Mouse (Mus musculus): ENCODE measurements around the gene Col13a1. TPM values are rescaled to one million over a fixed set of nuclear protein-coding genes. Genes with fewer than 3 reads are reported as not detected.

Col13a1 gene
- polyA plus RNA-seq, 1 experiment from 2014 or later, result 1.5 TPM

DNA sequence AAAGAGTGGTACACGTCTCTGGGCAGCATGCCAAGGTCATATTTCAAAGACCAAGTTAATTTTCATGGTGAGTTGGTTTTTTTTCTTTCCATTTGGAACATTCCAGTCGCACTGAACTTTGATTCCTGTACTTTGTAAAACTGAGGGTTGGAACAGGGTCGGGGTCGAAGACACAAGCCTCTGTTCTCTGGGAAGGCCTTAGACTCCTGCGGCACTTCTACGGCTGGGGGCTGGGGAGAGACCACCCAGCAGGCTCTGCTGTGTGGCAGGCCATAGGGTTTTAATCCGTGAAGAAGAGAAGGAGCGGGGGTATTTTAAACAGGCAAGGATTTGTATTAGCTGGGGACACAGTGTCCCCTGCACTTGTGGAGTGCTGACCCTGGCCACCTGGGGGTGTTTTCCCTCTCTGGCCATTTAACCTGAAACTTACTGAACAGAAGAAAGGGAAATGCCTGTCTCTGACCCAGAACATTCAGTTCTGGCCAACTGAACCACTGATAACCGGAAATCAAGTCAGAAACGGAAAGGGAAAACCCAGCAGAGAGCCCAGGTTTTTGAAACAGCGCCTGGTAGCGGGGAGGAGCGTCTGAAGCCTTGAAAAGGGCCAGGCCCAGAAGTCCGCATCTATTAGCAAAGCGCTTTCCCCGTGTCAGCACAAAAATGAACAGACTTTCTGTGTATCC is 152.0 kb downstream of the Col13a1 start:
- no peak overlapping the region for H3K9ac ChIP-seq (replicated peaks)
- WGBS (ENCODE audit: insufficient replicate concordance), result 59% methylated on average over 16 of the region's 16 CpGs
- no peak for DNase-seq
- H3K27ac ChIP-seq (ENCODE audit: low read depth), result no peak overlapping the region
- H3K4me3 ChIP-seq (ENCODE audit: low read depth, low read length), result no peak overlapping the region
- H3K27me3 ChIP-seq (ENCODE audit: insufficient read depth, low read length), result no peaks in the 10 kb centered on the region
- H3K4me2 ChIP-seq (ENCODE audit: low read depth, low read length), result no peak overlapping the region
- peaks cover 4% of the 10 kb centered on the region; the same call in 1 of the 2 replicates for H3K4me1 ChIP-seq (ENCODE audit: insufficient read depth)
- no peak for TF ChIP-seq EP300 (IDR thresholded peaks at IDR 0.05; ENCODE audit: low read depth)
- no peak for TF ChIP-seq CTCF (IDR thresholded peaks at IDR 0.05; ENCODE audit: low read depth)
- no peak for ATAC-seq
- H3K9me3 ChIP-seq (ENCODE audit: low read length), result no peaks in the 10 kb centered on the region
- no peaks in the 10 kb centered on the region for H3K36me3 ChIP-seq (replicated peaks; ENCODE audit: insufficient read depth, low read length)

DNA sequence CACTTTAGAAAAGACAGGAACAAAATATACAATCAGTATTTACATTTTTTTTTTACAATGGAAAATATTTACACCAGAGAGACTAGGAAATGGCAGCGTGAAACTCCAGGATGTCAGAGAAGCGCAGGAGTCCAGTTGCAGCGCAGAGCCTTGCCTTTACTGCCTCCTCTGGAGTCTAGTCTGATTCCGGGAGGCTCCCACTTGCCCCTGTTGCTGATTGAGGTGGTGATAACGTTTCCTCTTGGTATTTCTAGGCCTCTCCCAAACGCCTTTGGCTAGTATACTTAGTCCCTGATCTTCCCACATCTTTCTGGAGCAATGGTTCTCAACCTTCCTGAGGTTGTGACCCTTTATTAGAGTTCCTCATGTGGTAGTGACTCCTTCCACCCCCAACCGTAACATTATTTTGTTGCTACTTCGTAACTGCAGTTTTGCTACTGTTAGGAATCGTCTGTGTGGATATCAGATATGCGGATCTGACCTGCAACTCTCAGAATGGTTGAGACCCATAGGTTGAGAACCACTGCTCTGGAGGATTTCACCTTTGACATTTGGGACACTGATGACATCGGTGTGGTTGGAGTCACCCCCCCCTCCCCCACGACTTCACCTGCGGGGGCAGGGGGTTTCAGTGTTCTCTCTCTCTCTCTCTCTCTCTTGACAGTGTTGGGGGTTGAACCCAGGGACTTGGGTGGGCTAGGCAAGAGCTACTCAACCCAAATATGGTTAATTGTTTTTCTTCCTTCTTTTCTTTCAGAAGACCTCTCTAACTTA is 152.7 kb downstream of the Col13a1 start:
- no peak overlapping the region for H3K9ac ChIP-seq (replicated peaks)

DNA sequence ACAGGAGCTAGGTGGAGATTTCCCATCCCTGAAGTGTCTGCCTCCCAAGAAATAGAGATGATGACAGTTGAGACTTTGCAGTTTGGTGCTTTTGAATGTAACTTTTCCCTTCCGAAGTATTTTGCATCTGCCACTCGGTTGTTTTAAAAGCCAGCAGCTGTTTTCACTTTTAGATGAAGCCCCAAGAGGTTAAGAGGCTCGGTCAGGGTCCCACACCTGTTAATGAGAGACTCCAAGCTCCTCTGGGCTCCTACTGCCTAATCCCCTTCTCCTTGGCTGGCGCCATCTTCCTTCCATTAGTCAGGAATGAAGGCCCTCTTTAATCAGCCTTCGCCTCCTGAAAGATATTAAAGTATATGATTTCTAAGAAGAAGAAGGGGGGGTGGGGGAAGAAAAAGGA is 153.4 kb downstream of the Col13a1 start:
- no peaks in the 10 kb centered on the region for H3K9me3 ChIP-seq (ENCODE audit: low read length)
- H3K36me3 ChIP-seq (replicated peaks; ENCODE audit: insufficient read depth, low read length), result no peaks in the 10 kb centered on the region
- no peaks in the 10 kb centered on the region for H3K27me3 ChIP-seq (ENCODE audit: insufficient read depth, low read length)
- H3K4me1 ChIP-seq (ENCODE audit: insufficient read depth), result peaks cover 4% of the 10 kb centered on the region; the same call in 1 of the 2 replicates
- H3K9ac ChIP-seq (replicated peaks), result no peak overlapping the region
- DNase-seq, result no peak
- no peak overlapping the region for H3K4me2 ChIP-seq (ENCODE audit: low read depth, low read length)
- H3K27ac ChIP-seq (ENCODE audit: low read depth), result no peak overlapping the region
- WGBS (ENCODE audit: insufficient replicate concordance), result 65% methylated on average over 5 of the region's 5 CpGs
- TF ChIP-seq CTCF (IDR thresholded peaks at IDR 0.05; ENCODE audit: low read depth), result no peak
- no peak for TF ChIP-seq EP300 (IDR thresholded peaks at IDR 0.05; ENCODE audit: low read depth)
- no peak overlapping the region for H3K4me3 ChIP-seq (ENCODE audit: low read depth, low read length)
- ATAC-seq, result no peak

More for the DNA sequence above, 152.7 kb downstream of the Col13a1 start:
- Histone ChIP-seq H3K9me3 (ENCODE audit: low read length) (no peaks in the 10 kb centered on the region), H3K36me3 (replicated peaks; ENCODE audit: insufficient read depth, low read length) (no peaks in the 10 kb centered on the region), H3K27me3 (ENCODE audit: insufficient read depth, low read length) (no peaks in the 10 kb centered on the region), H3K4me2 (ENCODE audit: low read depth, low read length) (no peak overlapping the region), H3K4me3 (ENCODE audit: low read depth, low read length) (no peak overlapping the region), H3K4me1 (ENCODE audit: insufficient read depth) (peaks cover 4% of the 10 kb centered on the region; the same call in 1 of the 2 replicates), H3K27ac (ENCODE audit: low read depth) (no peak overlapping the region)
- DNase-seq (no peak), ATAC-seq (no peak)
- 63% methylated on average over 13 of the region's 13 CpGs for WGBS (ENCODE audit: insufficient replicate concordance)
- no peak for TF ChIP-seq CTCF (IDR thresholded peaks at IDR 0.05; ENCODE audit: low read depth)
- TF ChIP-seq EP300 (IDR thresholded peaks at IDR 0.05; ENCODE audit: low read depth), result no peak

DNA sequence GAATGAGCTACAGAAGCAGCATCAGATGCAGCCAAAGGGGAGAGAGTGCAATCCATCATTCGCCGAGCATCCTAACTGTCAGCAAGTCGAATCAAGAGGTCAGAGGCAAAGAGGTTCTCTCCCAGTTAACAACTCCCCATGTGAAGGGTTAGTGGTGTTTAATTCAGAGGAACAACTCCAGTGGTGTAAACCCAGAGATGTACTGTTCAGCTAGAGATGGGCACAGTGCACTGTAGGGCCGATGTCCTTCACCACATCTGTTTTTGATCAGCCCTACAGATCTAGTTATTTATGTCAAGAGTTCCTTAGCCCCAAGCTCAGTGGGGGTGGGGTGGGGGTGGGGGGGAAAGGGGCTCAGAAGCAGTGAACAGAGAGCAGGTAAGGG is 155.2 kb downstream of the Col13a1 start:
- ATAC-seq (no peak), DNase-seq (no peak)
- Histone ChIP-seq H3K9me3 (ENCODE audit: low read length) (no peaks in the 10 kb centered on the region), H3K4me1 (ENCODE audit: insufficient read depth) (peaks cover 4% of the 10 kb centered on the region; the same call in 1 of the 2 replicates), H3K27me3 (ENCODE audit: insufficient read depth, low read length) (no peaks in the 10 kb centered on the region), H3K4me2 (ENCODE audit: low read depth, low read length) (no peak overlapping the region), H3K27ac (ENCODE audit: low read depth) (no peak overlapping the region), H3K4me3 (ENCODE audit: low read depth, low read length) (no peak overlapping the region), H3K9ac (replicated peaks) (no peak overlapping the region), H3K36me3 (replicated peaks; ENCODE audit: insufficient read depth, low read length) (no peaks in the 10 kb centered on the region)
- TF ChIP-seq EP300 (IDR thresholded peaks at IDR 0.05; ENCODE audit: low read depth) (no peak), CTCF (IDR thresholded peaks at IDR 0.05; ENCODE audit: low read depth) (no peak)
- 63% methylated on average over 4 of the region's 4 CpGs for WGBS (ENCODE audit: insufficient replicate concordance)

DNA sequence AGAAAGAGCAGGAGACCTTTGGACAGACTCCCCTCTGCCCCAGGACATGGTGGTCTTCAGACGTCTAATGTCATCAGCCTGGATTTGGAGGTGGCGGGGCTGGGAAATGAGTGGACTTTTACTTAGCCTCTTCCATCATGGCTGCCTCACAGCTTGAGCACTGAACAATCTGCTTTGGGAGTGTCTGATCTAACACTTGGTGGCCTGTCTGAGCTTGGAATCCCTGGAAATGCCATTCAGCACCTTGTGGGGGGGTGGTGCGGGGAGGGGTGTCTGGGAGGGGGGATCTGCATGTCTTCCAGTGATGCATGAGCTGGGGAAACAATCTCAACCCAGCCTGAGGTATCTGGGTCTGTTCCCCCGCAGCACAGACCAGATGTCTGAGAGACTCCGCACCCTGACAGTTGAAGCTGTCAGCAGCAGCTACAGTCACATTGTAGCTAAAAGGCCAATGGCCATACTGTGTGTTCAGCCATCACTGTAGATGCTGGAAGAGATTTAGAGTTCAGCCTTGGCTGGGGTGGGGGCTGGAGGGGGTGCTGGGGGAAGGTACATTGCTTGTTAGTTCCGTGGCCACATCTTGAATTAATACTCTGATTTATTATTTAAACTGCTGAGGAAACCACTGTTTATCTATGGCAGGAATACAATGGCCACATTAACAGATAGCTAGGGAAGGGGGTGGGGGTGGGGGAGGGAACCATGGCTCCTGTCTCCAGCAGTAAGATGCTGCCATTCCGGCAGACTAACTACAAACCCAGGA is 155.8 kb downstream of the Col13a1 start:
- Histone ChIP-seq H3K4me3 (ENCODE audit: low read depth, low read length) (no peak overlapping the region), H3K27me3 (ENCODE audit: insufficient read depth, low read length) (no peaks in the 10 kb centered on the region), H3K9me3 (ENCODE audit: low read length) (no peaks in the 10 kb centered on the region), H3K36me3 (replicated peaks; ENCODE audit: insufficient read depth, low read length) (no peaks in the 10 kb centered on the region), H3K4me2 (ENCODE audit: low read depth, low read length) (no peak overlapping the region), H3K27ac (ENCODE audit: low read depth) (no peak overlapping the region), H3K9ac (replicated peaks) (no peak overlapping the region), H3K4me1 (ENCODE audit: insufficient read depth) (peaks cover 4% of the 10 kb centered on the region; the same call in 1 of the 2 replicates)
- ATAC-seq (no peak), DNase-seq (no peak)
- TF ChIP-seq CTCF (IDR thresholded peaks at IDR 0.05; ENCODE audit: low read depth) (no peak), EP300 (IDR thresholded peaks at IDR 0.05; ENCODE audit: low read depth) (no peak)
- 69% methylated on average over 7 of the region's 7 CpGs for WGBS (ENCODE audit: insufficient replicate concordance)

DNA sequence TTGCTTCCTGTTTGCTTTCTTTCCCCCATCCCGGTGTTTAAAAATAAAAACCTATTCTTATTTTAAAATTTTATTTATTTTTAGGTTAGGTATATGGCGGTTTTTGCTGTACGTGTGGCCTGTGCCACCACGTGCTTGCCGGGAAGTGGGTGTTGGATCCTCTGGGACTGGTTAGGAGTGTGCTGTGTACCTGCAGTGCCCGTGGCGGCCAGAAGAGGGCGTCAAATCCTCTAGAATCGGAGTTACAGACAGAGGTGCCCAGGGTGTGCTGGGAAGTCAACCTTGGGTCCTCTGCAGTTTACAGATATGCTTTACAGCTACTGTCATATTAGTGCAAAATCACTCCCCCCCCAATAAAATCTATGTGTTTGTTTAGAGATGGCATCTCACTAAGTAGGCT is 158.9 kb downstream of the Col13a1 start:
- DNase-seq, result no peak
- no peak overlapping the region for H3K9ac ChIP-seq (replicated peaks)
- H3K4me3 ChIP-seq (ENCODE audit: low read depth, low read length), result no peak overlapping the region
- H3K4me2 ChIP-seq (ENCODE audit: low read depth, low read length), result no peak overlapping the region
- no peaks in the 10 kb centered on the region for H3K9me3 ChIP-seq (ENCODE audit: low read length)
- no peak overlapping the region for H3K27ac ChIP-seq (ENCODE audit: low read depth)
- ATAC-seq, result no peak
- H3K36me3 ChIP-seq (replicated peaks; ENCODE audit: insufficient read depth, low read length), result no peaks in the 10 kb centered on the region
- H3K4me1 ChIP-seq (ENCODE audit: insufficient read depth), result no peaks in the 10 kb centered on the region
- WGBS (ENCODE audit: insufficient replicate concordance), result 48% methylated on average over 9 of the region's 9 CpGs
- H3K27me3 ChIP-seq (ENCODE audit: insufficient read depth, low read length), result no peaks in the 10 kb centered on the region
- TF ChIP-seq EP300 (IDR thresholded peaks at IDR 0.05; ENCODE audit: low read depth) (no peak), CTCF (IDR thresholded peaks at IDR 0.05; ENCODE audit: low read depth) (peak; percentile 30)
